Mouse (Mus musculus) hindbrain, embryonic 16.5 days (tissue): Measurements from ENCODE around the gene Camk2d. TPM values are rescaled to one million over a fixed set of nuclear protein-coding genes. Genes with fewer than 3 reads are reported as not detected.

ENCODE experiments used
- ATAC-seq: fragments of 200-750 bp; cut with Nextera tagmentation; 2 replicates; pipeline ENCODE4 v1.8.0; 2017; ENCODE audit warnings: moderate TSS enrichment, moderate library complexity
- H3K27ac ChIP-seq: fragments of 300-500 bp; sonication (generic); 2 replicates; pipeline ENCODE4 v1.5.1; 2014; ENCODE audit warnings: low read depth, mild to moderate bottlenecking, control low read depth, low read length, moderate library complexity
- H3K27me3 ChIP-seq: fragments of 300-500 bp; sonication (generic); replicated peaks from 2 replicates; pipeline ENCODE4 v1.6.1; 2014; ENCODE audit warnings: low read length; ENCODE audit not compliant: control insufficient read depth, insufficient read depth
- H3K36me3 ChIP-seq: fragments of 300-500 bp; sonication (generic); 2 replicates; pipeline ENCODE4 v1.6.1; 2014; ENCODE audit warnings: mild to moderate bottlenecking, low read length, moderate library complexity, mixed read lengths; ENCODE audit not compliant: control insufficient read depth, insufficient read depth
- H3K4me1 ChIP-seq: fragments of 300-500 bp; sonication (generic); 2 replicates; pipeline ENCODE4 v1.6.1; 2014; ENCODE audit warnings: low read depth, low read length; ENCODE audit not compliant: control insufficient read depth, insufficient read depth
- H3K4me2 ChIP-seq: fragments of 300-500 bp; sonication (generic); 2 replicates; pipeline ENCODE4 v1.6.1; 2014; ENCODE audit warnings: mild to moderate bottlenecking, low read length, control low read depth, moderate library complexity
- H3K4me3 ChIP-seq: fragments of 300-500 bp; sonication (generic); 2 replicates; pipeline ENCODE4 v1.5.1; 2014; ENCODE audit warnings: mild to moderate bottlenecking, low read length, control low read depth, moderate library complexity
- H3K9ac ChIP-seq: fragments of 300-500 bp; sonication (generic); 2 replicates; pipeline ENCODE4 v1.6.1; 2014; ENCODE audit warnings: low read depth, mild to moderate bottlenecking, control low read depth, low read length, moderate library complexity
- H3K9me3 ChIP-seq: fragments of 300-500 bp; sonication (generic); 2 replicates; pipeline ENCODE4 v1.6.1; 2014; ENCODE audit warnings: mild to moderate bottlenecking, low read length, moderate library complexity; ENCODE audit not compliant: control insufficient read depth
- WGBS: fragments of 180-500 bp; shearing (Covaris S2); extraction: QIAGEN DNeasy Blood & Tissue Kit; methylation state at CpG from one replicate; pipeline ENCODE4 v1.1.7; 2014; 5-methylcytosine and 5-hydroxymethylcytosine counted together
- polyA plus RNA-seq: library from polyadenylated mRNA; unstranded; fragments of >200 nt; fragmentation: Nextera tagmentation; extraction: Ambion mirVana; gene quantifications from 2 replicates; pipeline ENCODE4 v1.2.1, GENCODE M21; 2015

The Camk2d gene
- polyA plus RNA-seq, 1 experiment from 2014 or later, result 88.9 TPM

GRCm38 (mm10) chr3:126810372-126811090, 214.4 kb downstream of the Camk2d start:
- 88% methylated on average over 5 of the region's 5 CpGs for WGBS
- Histone ChIP-seq H3K4me3 (no peak overlapping the region), H3K9me3 (no peaks in the 10 kb centered on the region), H3K9ac (no peak overlapping the region), H3K27me3 (no peaks in the 10 kb centered on the region), H3K27ac (no peak overlapping the region), H3K36me3 (no peaks in the 10 kb centered on the region), H3K4me2 (no peak overlapping the region), H3K4me1 (no peaks in the 10 kb centered on the region)
- ATAC-seq, result no peak

- no peaks in the 10 kb centered on the region for H3K27me3 ChIP-seq
- ATAC-seq, result no peak
- no peaks in the 10 kb centered on the region for H3K4me1 ChIP-seq
- H3K4me2 ChIP-seq, result no peak overlapping the region
- no peak overlapping the region for H3K9ac ChIP-seq
- H3K9me3 ChIP-seq, result no peaks in the 10 kb centered on the region
- no peak overlapping the region for H3K27ac ChIP-seq
- H3K36me3 ChIP-seq, result no peaks in the 10 kb centered on the region; the same call in 1 of the 2 replicates
- 84% methylated on average over 3 of the region's 3 CpGs for WGBS
- no peak overlapping the region for H3K4me3 ChIP-seq
These were observed 215.5 kb downstream of the Camk2d start for GRCm38 (mm10) chr3:126811646-126812045.

DNA sequence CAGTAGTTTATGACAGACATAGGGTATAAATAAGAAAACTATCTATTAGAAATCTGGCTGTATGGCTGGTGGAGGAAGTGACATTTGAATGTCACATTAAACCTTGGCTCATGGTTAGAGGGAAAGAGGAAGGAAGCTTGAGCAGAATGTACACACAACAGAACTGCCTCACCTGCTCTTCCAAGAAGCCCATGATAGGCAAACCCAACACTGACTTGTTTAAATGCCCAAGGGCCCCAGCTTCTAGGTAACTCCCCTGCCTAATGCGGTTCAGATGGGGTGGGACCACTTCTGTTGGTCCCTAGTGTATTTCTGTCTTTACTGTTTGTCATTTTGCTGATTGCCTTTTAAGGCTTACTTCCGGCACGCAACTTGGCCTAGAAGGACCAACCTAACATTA, 226.3 kb downstream of the Camk2d start:
- 96% methylated on average over 3 of the region's 3 CpGs for WGBS
- no peak overlapping the region for H3K27ac ChIP-seq
- no peaks in the 10 kb centered on the region for H3K4me1 ChIP-seq
- no peak overlapping the region for H3K4me3 ChIP-seq
- H3K36me3 ChIP-seq, result no peaks in the 10 kb centered on the region
- no peaks in the 10 kb centered on the region for H3K27me3 ChIP-seq
- no peaks in the 10 kb centered on the region for H3K9me3 ChIP-seq
- H3K4me2 ChIP-seq, result no peak overlapping the region
- ATAC-seq, result no peak
- H3K9ac ChIP-seq, result no peak overlapping the region

GRCm38 (mm10) chr3:126824930-126825329, 228.8 kb downstream of the Camk2d start:
- no peaks in the 10 kb centered on the region for H3K36me3 ChIP-seq
- no peaks in the 10 kb centered on the region for H3K9me3 ChIP-seq
- H3K9ac ChIP-seq, result no peak overlapping the region
- ATAC-seq, result no peak
- WGBS, result 86% methylated on average over 1 of the region's 1 CpGs
- no peak overlapping the region for H3K27ac ChIP-seq
- no peaks in the 10 kb centered on the region for H3K27me3 ChIP-seq
- H3K4me2 ChIP-seq, result no peak overlapping the region
- no peaks in the 10 kb centered on the region for H3K4me1 ChIP-seq
- no peak overlapping the region for H3K4me3 ChIP-seq

GRCm38 (mm10) chr3:126826172-126826571, 230.1 kb downstream of the Camk2d start:
- H3K9me3 ChIP-seq, result no peaks in the 10 kb centered on the region
- no peak overlapping the region for H3K4me2 ChIP-seq
- no peak overlapping the region for H3K9ac ChIP-seq
- ATAC-seq, result peak; percentile 27; the same call in 1 of the 2 replicates
- H3K4me1 ChIP-seq, result no peaks in the 10 kb centered on the region
- no peak overlapping the region for H3K4me3 ChIP-seq
- WGBS, result 48% methylated on average over 2 of the region's 2 CpGs
- H3K27me3 ChIP-seq, result no peaks in the 10 kb centered on the region
- H3K36me3 ChIP-seq, result no peaks in the 10 kb centered on the region
- peak overlapping the region; percentile 39 for H3K27ac ChIP-seq

- 90% methylated on average over 3 of the region's 3 CpGs for WGBS
- Histone ChIP-seq H3K36me3 (no peaks in the 10 kb centered on the region), H3K9ac (no peak overlapping the region), H3K4me3 (no peak overlapping the region), H3K27me3 (no peaks in the 10 kb centered on the region), H3K9me3 (no peaks in the 10 kb centered on the region), H3K27ac (no peak overlapping the region), H3K4me2 (no peak overlapping the region), H3K4me1 (no peaks in the 10 kb centered on the region)
- ATAC-seq, result no peak
These were observed 231.8 kb downstream of the Camk2d start for GRCm38 (mm10) chr3:126827900-126828299.

DNA sequence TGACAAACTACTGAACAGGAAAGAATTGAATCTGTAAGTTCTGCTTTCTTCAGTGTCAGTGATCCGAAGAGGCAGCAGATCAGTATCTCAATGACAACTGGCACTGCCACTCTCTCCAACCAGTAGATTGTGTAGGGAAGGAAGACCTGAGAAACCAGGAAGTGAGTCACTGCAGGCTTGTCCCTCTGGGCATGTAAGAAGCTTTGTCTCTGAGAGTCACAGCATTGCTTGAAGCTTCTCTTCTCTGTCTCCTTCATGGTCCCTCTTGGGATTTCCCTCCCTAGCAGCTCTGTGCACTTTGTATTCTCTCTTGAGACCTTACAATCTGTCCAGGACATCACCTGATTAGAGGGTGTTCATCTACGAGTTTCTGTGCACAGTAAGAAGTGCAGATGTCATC, 233.7 kb downstream of the Camk2d start:
- no peak for ATAC-seq
- Histone ChIP-seq H3K27ac (no peak overlapping the region), H3K4me2 (no peak overlapping the region), H3K9ac (no peak overlapping the region), H3K4me3 (no peak overlapping the region), H3K36me3 (0 out of 2 replicates have a peak, but pooled peaks cover 2% of the 10 kb centered on the region), H3K9me3 (no peaks in the 10 kb centered on the region), H3K27me3 (no peaks in the 10 kb centered on the region), H3K4me1 (no peaks in the 10 kb centered on the region)
- WGBS, result 89% methylated on average over 2 of the region's 2 CpGs

GRCm38 (mm10) chr3:126831418-126832138, 235.5 kb downstream of the Camk2d start:
- Histone ChIP-seq H3K4me1 (no peaks in the 10 kb centered on the region), H3K4me2 (no peak overlapping the region), H3K27me3 (no peaks in the 10 kb centered on the region), H3K27ac (no peak overlapping the region), H3K4me3 (no peak overlapping the region), H3K9me3 (no peaks in the 10 kb centered on the region), H3K36me3 (0 out of 2 replicates have a peak, but pooled peaks cover 2% of the 10 kb centered on the region), H3K9ac (no peak overlapping the region)
- peak; percentile 42; the same call in 1 of the 2 replicates for ATAC-seq
- 72% methylated on average over 6 of the region's 6 CpGs for WGBS

- Histone ChIP-seq H3K4me3 (no peak overlapping the region), H3K9me3 (no peaks in the 10 kb centered on the region), H3K4me1 (no peaks in the 10 kb centered on the region), H3K27ac (no peak overlapping the region), H3K9ac (no peak overlapping the region), H3K36me3 (0 out of 2 replicates have a peak, but pooled peaks cover 2% of the 10 kb centered on the region), H3K4me2 (no peak overlapping the region), H3K27me3 (no peaks in the 10 kb centered on the region)
- WGBS, result 78% methylated on average over 5 of the region's 5 CpGs
- ATAC-seq, result no peak
These were observed 238.6 kb downstream of the Camk2d start for GRCm38 (mm10) chr3:126834641-126835167.
